Mouse (Mus musculus): ENCODE data around the gene Nfya. TPM values are rescaled to one million over a fixed set of nuclear protein-coding genes. Genes with fewer than 3 reads are reported as not detected.

The Nfya gene
- polyA plus RNA-seq, 1 experiment from 2014 or later, result 26.4 TPM

DNA sequence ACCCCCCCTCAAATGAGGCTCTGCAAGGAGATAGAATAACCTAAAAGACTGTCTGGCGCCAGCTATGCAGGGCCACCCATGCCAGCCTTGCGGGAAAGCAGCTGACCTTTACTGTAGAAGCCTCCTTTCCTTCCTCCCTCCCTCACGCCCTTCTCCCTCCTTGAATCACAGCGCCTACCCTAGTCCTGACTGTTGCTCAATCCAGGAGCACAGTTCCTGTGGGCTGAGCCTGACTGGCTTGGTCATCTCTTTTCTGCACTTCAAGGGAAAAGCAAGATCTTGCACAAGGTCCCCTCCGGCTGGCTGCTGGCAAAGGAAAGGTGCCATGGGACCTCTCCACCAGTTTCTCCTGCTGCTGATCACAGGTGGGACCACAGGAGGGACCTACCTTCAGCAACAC, 63.5 kb downstream of the Nfya start, which contains the start of gene Trem2:
Trem2 (plus strand) TSS at position 171 of the 400 bp plus-strand sequence.
- Histone ChIP-seq H3K36me3 (no peaks in the 10 kb centered on the region), H3K9me3 (replicated peaks) (no peaks in the 10 kb centered on the region), H3K4me3 (no peak within 1 kb of the TSS), H3K4me1 (0 out of 2 replicates have a peak, but pooled peaks cover 2% of the 10 kb centered on the region), H3K27ac (0 out of 2 replicates have a peak within 1 kb of the TSS, but pooled peaks have one; percentile 17), H3K27me3 (ENCODE audit: low read depth, poor library complexity, severe bottlenecking) (no peaks in the 10 kb centered on the region)
- 76% methylated on average over 5 of the region's 5 CpGs for WGBS
- DNase-seq (ENCODE audit: low spot score), result no peak

DNA sequence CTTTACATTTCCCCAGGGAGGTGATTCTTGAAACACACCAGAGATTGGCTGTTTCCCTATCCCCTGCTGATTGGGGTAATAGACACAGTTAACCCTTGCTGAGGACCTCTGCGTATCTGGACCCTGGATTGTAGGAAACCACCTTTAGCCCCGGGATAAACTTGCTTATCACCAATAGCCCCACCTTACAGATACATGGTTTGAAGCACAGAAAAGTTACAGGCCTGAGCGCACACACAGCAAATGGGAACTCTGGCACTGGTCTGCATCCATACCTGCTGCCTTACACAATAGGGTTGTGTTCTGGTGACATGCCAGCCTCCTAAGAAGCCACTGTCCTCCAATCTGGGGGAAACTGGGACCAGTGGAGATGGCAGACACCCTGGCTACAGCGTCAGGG, 63.9 kb downstream of the Nfya start:
- no peak for DNase-seq (ENCODE audit: low spot score)
- H3K36me3 ChIP-seq, result no peaks in the 10 kb centered on the region
- WGBS, result 85% methylated on average over 4 of the region's 4 CpGs

DNA sequence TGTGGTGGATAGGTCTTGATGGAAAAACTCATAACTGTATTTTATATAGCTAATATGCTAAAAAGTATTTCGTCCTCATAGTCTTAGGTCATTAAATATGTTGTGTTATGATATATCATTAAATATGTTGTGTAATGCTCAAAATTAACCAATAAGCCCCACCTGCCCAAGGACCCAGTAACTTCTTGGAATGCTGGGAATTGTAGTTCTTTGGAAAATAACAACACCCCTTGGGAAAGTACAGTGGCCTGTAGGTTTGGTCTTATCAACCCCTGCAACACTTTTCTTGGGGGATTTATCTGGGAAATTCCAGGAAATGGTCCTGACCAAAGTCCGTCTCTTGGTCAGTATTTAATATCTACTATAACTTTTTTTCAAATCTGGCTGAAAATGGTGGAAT, 66.6 kb downstream of the Nfya start:
- Histone ChIP-seq H3K4me3 (no peak overlapping the region), H3K9me3 (replicated peaks) (no peaks in the 10 kb centered on the region), H3K27me3 (ENCODE audit: low read depth, poor library complexity, severe bottlenecking) (no peaks in the 10 kb centered on the region), H3K27ac (no peak overlapping the region), H3K36me3 (no peaks in the 10 kb centered on the region), H3K4me1 (no peaks in the 10 kb centered on the region)
- WGBS, result 86% methylated on average over 2 of the region's 2 CpGs
- DNase-seq (ENCODE audit: low spot score), result no peak

More for the DNA sequence above, 63.9 kb downstream of the Nfya start:
- H3K27ac ChIP-seq, result no peak overlapping the region
- 0 out of 2 replicates have a peak, but pooled peaks cover 1% of the 10 kb centered on the region for H3K4me1 ChIP-seq
- H3K27me3 ChIP-seq (ENCODE audit: low read depth, poor library complexity, severe bottlenecking), result no peaks in the 10 kb centered on the region
- no peak overlapping the region for H3K4me3 ChIP-seq
- H3K9me3 ChIP-seq (replicated peaks), result no peaks in the 10 kb centered on the region

DNA sequence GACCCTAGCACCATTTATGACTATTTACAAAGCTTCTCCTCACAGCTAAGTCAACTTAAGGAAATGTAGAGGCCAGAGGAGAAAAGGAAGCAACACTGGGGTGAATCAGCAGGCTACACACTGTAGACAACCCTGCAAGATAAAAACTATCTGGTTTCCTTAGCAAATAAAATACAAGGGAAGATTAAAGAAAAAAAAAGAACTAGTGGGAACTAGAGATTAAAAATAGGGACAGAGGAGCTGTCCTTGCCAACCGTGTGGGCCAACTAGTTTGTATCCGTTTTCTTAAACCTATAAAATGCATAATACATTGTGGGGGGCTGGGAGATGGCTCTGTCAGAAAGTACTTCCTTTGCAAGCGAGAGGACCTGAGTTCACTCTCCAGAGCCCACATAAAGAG, 67.8 kb downstream of the Nfya start:
- no peak for DNase-seq (ENCODE audit: low spot score)
- Histone ChIP-seq H3K27me3 (ENCODE audit: low read depth, poor library complexity, severe bottlenecking) (no peaks in the 10 kb centered on the region), H3K27ac (no peak overlapping the region), H3K4me3 (no peak overlapping the region), H3K4me1 (no peaks in the 10 kb centered on the region), H3K36me3 (no peaks in the 10 kb centered on the region), H3K9me3 (replicated peaks) (no peaks in the 10 kb centered on the region)
- WGBS, result 83% methylated on average over 3 of the region's 3 CpGs

DNA sequence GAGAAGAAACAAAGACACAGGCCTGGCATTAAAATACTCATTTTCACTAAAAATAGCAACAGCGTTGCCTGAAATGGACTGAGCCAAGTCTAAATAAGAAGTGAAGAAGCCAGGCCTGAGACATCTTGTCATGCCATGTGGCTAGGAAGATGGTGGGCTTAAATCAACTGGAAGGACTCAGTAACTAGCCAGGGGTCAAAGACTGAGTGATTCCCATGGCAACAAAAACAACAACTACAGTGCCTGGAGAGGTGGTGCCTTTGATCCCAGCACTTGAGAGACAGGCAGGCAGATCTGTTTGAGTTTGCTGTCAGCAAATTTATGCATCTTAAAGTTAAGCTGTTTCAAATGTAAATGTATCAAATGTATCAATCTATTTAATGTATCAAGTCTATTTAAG, 69.4 kb downstream of the Nfya start:
- 98% methylated on average over 1 of the region's 1 CpGs for WGBS
- Histone ChIP-seq H3K4me3 (no peak overlapping the region), H3K36me3 (no peaks in the 10 kb centered on the region), H3K27ac (no peak overlapping the region), H3K27me3 (ENCODE audit: low read depth, poor library complexity, severe bottlenecking) (no peaks in the 10 kb centered on the region), H3K9me3 (replicated peaks) (no peaks in the 10 kb centered on the region), H3K4me1 (no peaks in the 10 kb centered on the region)
- no peak for DNase-seq (ENCODE audit: low spot score)

Other genes with a start within 250 kb of the Nfya start
- gene A530064D06Rik, start 242.6 kb downstream of the Nfya start, polyA plus RNA-seq (2016; fragmentation: Nextera tagmentation; extraction: Ambion mirVana), result not detected in 2 replicates
- 0.05 TPM in 1 of 2 replicates, not detected in the other for gene Trem1, start 177.1 kb downstream of the Nfya start, polyA plus RNA-seq (2016; fragmentation: Nextera tagmentation; extraction: Ambion mirVana)
- 0.14 TPM in 1 of 2 replicates, not detected in the other for gene Trem3, start 162.1 kb downstream of the Nfya start, polyA plus RNA-seq (2016; fragmentation: Nextera tagmentation; extraction: Ambion mirVana)
- 0.34 TPM in 1 of 2 replicates, not detected in the other for gene Treml4, start 145.6 kb downstream of the Nfya start, polyA plus RNA-seq (2016; fragmentation: Nextera tagmentation; extraction: Ambion mirVana)
- 0.25 and 0.54 TPM in 2 replicates for gene Treml2, start 110.4 kb downstream of the Nfya start, polyA plus RNA-seq (2016; fragmentation: Nextera tagmentation; extraction: Ambion mirVana)
- 0.09 TPM in 1 of 2 replicates, not detected in the other for gene B430306N03Rik, start 93.8 kb downstream of the Nfya start, polyA plus RNA-seq (2016; fragmentation: Nextera tagmentation; extraction: Ambion mirVana)
- 0.51 and 0.59 TPM in 2 replicates for gene Trem2, start 63.5 kb downstream of the Nfya start, polyA plus RNA-seq (2016; fragmentation: Nextera tagmentation; extraction: Ambion mirVana)
- gene Treml1, start 50.0 kb downstream of the Nfya start, polyA plus RNA-seq (2016; fragmentation: Nextera tagmentation; extraction: Ambion mirVana), result 1.8 and 2.0 TPM in 2 replicates
- 75.0 and 80.3 TPM in 2 replicates for gene Oard1, start 108 bp upstream of the Nfya start, polyA plus RNA-seq (2016; fragmentation: Nextera tagmentation; extraction: Ambion mirVana)
- gene Apobec2, start 23.0 kb upstream of the Nfya start, polyA plus RNA-seq (2016; fragmentation: Nextera tagmentation; extraction: Ambion mirVana), result 0.92 and 1.2 TPM in 2 replicates
- gene Tspo2, start 41.6 kb upstream of the Nfya start, polyA plus RNA-seq (2016; fragmentation: Nextera tagmentation; extraction: Ambion mirVana), result not detected in 2 replicates
- 0.06 and 0.13 TPM in 2 replicates for gene Unc5cl, start 45.0 kb upstream of the Nfya start, polyA plus RNA-seq (2016; fragmentation: Nextera tagmentation; extraction: Ambion mirVana)

Data from limb, embryonic 10.5 days (tissue).